Mouse (Mus musculus): ENCODE data around the gene Ppm1m.
"Not testable (repeated sequence)": the region's sequence is repeated elsewhere in the genome, so short reads cannot be mapped to it uniquely, and the experiment has no call there.

The Ppm1m gene

GRCm38 (mm10) chr9:106191355-106191754 lies 8.2 kb downstream of the Ppm1m start:
- DNase-seq, result no peak

DNA sequence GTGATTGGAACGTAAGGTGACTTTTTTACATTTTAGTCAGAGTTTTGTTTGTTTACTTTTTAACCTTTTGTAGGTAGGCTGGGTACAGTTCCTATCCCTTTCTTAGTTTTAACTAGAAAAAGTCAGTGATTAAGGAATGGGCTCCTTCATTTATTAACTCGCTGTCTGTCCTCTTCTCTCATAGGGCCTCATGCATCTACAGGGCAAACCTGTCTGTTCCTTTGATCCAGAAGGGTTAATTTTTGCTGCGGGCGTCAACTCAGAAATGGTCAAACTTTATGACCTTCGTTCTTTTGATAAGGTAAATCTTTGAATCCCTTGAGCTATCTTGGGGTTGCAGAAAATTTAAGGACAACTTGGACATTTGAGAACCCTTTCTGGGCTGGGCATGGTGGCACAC lies 15.6 kb downstream of the Ppm1m start:
- DNase-seq, result no peak

DNA sequence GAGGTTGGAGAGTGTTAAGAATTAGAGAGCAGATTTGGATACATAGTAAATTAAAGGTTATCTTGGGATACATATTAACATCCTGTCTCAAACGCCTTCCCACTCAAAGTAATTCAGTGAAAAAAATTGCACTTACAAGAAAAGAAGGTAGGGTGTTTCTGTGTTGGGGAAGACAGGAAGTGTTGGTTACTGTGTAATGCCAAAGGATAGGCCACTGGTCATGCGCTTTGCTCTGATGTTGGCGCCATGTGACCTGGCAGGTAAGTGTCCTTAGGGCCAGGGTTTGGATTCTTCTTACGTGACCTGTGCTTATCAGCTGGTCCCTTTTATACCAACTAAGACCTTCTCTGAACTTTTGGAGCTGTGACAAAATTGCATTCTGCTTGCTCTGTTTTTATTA lies 17.4 kb downstream of the Ppm1m start:
- no peak for DNase-seq

- no peak for DNase-seq
Observed at GRCm38 (mm10) chr9:106179964-106180363, 19.6 kb downstream of the Ppm1m start.

DNA sequence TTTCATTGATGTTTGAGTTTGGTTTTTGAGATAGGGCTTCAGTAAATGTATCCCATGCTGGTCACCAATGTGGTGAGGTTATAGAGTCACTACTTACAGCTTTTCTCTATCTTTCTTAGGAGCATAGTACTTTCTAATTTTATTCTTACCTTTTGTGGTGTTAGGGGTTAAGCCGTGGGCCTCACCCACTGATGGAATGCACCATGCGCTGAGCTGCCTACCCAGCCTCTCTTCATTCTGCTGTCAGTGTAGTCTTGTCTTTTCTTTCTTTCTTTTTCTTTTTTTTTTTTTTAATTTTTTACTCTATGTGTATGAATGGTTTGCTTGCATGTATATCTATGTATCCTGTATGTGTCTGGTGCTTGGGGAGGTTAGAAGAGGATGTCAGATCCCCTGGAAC lies 20.1 kb downstream of the Ppm1m start:
- no peak for DNase-seq

GRCm38 (mm10) chr9:106177799-106178198 lies 21.7 kb downstream of the Ppm1m start:
- no peak for DNase-seq

GRCm38 (mm10) chr9:106176769-106177168 lies 22.8 kb downstream of the Ppm1m start:
- no peak for DNase-seq

- no peak for DNase-seq
Observed at GRCm38 (mm10) chr9:106175552-106176200, 23.9 kb downstream of the Ppm1m start.

DNA sequence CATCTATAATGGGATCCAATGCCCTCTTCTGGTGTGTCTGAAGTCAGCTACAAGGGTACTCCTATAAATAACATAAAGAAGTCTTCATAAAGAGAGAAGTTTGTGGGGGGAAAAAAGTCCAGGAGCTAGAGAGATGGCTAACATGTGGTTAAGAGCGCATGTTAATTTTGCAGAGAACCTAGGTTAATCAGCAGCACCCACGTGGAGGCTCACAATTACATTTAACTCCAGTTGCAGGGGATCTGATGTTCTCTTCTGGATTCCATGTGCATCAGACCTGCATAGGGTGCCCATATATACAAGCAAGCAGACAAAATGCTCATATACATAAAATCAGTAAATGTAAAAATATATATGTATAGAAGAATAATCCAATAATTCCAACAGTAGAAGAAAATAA lies 26.2 kb downstream of the Ppm1m start:
- DNase-seq, result no peak

DNA sequence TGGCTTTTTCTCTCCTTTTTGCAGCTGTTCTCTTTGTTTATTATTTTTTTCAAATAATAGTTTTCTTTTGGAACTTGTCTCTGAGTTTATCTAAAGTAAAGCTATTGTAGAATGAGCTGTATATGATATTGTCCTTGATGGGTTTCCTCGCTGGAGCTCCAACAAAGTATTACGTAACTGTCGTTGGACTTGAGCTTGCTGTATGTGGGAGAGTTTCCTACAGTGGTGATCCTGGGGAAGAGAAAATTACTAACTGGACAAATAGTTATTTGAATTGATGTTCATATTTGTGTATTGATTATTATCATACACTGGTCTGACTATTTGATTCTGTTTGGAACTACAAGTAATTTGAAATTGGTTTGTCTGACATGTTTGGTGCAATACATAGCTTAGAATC lies 27.0 kb downstream of the Ppm1m start:
- peak; percentile 22 for DNase-seq

GRCm38 (mm10) chr9:106171346-106172158 lies 28.0 kb downstream of the Ppm1m start:
- peak; percentile 72 for DNase-seq

- DNase-seq, result peak; percentile 95
Observed at GRCm38 (mm10) chr9:106170556-106171345, 28.8 kb downstream of the Ppm1m start, which contains the start of gene Wdr82. Wdr82 (plus strand) TSS chr9:106170928.

DNA sequence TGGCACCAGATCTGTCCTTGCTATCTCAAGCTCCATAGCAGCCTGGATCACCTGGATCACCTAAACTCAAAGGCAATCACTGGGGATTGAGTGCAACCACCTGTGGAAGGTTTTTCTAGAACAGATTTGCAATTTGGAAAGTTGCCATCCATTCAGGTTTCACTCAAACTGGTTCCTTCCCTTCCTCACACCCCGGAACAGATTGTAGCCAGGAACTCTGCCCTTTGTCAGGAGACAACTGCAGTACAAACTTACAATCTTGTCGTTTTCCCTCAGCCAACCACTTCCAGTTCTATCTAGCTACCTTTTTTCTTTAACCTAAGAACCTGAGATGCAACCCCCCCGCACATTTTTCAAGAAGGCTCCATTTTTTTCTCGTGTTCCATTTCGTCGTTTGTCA lies 29.6 kb downstream of the Ppm1m start:
- DNase-seq, result no peak

DNA sequence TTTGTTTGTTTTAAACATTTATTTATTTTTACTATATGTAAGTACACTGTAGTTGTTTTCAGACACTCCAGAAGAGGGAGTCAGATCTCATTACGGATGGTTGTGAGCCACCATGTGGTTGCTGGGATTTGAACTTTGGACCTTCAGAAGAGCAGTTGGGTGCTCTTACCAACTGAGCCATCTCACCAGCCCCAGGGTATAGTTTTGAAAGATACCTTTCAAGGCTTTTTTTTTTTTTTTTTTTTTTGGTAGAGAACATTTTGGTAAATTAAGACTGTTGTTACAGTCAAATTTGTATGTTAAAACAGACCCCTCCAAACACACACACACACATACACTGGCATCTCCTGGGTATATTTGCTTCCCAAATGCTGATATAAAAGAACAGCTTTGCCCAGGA lies 30.5 kb downstream of the Ppm1m start:
- DNase-seq, result not testable (repeated sequence)

DNA sequence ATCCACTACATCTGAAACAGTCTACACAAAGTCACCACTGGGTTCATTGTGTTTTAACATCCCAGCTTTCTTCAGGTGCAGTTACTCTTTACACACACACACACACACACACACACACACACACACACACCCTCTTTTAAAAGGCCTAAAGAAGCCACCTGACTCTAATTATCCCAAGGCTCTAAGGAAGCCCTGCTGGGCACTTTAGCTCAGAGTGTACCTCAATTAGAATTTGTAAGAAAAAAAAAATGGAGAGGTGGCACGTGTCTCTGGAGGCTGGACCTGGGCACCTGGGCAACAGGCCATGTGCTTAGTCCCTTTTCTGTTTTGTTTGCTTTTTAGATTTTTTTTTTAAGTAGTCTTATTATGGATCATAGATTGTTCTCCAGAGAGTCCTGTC lies 31.8 kb downstream of the Ppm1m start:
- DNase-seq, result peak; percentile 44

DNA sequence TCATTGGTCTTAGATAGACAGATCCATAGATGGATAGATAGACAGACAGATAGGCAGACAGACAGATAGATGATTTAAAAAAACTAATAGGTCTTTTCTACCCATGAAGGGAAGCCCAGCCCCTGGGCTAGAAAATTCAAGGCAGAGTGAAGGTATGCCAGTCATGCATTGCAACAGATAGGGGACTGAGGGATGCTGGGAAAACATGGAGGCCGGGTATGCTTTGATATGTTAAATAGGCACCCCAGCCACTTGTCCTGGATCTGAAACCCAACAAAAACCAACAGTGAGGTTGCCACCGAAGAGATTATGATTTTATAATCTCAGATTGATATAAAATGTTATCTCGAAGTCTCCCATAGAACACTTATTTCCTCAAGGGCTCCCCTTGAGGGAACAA lies 32.3 kb downstream of the Ppm1m start:
- no peak for DNase-seq

- no peak for DNase-seq
Observed at GRCm38 (mm10) chr9:106166709-106167108, 32.8 kb downstream of the Ppm1m start.

DNA sequence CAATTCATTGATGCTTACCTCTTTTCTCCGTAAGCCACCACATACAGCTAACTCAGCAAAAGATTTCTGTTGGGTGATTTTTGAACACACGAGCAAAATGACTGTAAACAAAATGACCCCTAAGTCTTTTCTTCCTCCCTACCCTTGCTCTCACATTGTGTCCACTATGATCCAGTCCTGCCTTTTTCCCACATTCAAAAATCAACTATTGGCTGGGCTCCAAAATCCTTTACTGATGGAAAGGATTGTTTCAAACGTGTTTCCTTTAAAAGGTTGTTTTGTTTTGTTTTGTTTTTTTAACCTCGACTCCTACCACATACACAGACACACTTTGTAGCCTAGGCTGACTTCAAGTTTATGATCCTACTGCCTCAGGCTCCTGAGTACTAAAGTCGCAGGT lies 39.1 kb downstream of the Ppm1m start:
- no peak for DNase-seq

DNA sequence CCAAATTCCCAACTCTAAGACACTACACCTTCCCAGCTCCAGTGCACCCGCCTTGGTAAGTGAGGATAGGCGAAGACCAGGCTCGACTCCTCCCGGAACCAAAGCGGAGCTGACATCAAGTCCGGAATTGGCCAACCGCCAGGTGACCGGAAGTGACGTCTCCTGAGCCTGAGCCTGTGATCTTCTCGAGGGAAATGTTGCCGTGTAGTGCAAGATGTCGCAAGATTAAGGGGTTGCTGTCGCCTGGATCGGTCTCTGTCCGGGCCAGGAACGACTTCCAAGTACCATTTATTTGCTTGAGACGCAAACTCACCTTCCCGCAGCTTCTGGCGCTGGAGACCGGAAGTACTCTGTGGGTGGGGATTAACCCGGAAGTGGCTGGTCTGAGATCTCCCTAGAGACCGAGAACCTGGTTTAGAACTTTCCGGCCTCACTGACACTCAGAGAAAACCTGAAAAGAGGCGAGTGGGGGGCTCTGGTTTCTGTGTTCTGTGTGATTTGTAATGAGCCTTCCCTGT lies 39.7 kb downstream of the Ppm1m start:
- peak; percentile 99 for DNase-seq

GRCm38 (mm10) chr9:106159237-106159636 lies 40.3 kb downstream of the Ppm1m start:
- DNase-seq, result no peak

DNA sequence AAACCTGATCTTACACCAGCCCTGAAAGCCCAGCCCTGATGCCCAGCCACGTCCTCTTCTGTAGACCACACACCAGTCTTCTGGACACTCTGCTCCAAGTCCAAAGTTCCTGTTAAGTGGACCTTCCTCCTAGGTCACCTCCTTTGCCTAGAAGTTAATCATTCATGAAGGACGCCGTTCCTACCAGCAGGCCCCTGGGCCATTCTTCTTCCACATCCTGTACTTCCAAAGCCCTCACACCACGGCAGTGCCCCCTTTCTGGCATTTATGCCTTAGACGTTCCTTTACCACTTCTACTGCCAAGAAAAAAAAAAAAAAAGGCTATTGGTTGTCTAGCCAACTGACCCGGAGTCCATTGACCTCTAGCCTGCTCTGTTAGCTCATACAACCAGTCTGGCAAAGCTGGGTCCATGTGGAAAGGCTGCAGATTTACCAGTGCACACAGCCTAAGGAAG lies 41.5 kb downstream of the Ppm1m start, which contains the start of gene Glyctk:
Glyctk (minus strand) TSS at position 102 of the 455 bp plus-strand sequence.
- DNase-seq, result no peak

DNA sequence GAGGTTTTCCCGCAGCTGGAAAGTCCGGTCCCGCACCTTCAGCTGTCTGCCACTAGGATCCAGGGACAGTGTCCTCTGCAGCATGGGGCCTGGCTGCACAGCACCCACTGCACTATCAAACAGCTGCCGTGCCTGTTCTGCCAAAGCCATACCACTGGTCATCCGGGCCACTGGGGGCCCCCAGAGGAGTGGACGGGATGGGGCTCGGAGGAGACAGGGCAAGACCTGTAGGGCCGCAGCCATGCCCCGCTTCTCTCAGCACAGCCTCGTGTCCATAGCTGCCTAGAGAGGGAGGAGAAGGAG lies 42.0 kb downstream of the Ppm1m start:
- DNase-seq, result no peak

- DNase-seq, result no peak
Observed at GRCm38 (mm10) chr9:106156921-106157622, 42.5 kb downstream of the Ppm1m start.
